Mouse (Mus musculus) olfactory bulb, adult 2 months (tissue): ENCODE results near the gene Hpd.

Experiments
- CTCF ChIP-seq: fragments of 200-500 bp; IDR thresholded peaks from 2 replicates; pipeline ENCODE4 v1.5.1; 2012; ENCODE audit warnings: low read depth, mild to moderate bottlenecking, low read length, moderate library complexity; ENCODE audit not compliant: insufficient read depth
- POLR2A ChIP-seq: fragments of 200-500 bp; IDR thresholded peaks from 2 replicates; pipeline ENCODE4 v1.6.1; 2012; ENCODE audit warnings: mild to moderate bottlenecking, low read depth, low read length, moderate library complexity; ENCODE audit not compliant: insufficient read depth

DNA sequence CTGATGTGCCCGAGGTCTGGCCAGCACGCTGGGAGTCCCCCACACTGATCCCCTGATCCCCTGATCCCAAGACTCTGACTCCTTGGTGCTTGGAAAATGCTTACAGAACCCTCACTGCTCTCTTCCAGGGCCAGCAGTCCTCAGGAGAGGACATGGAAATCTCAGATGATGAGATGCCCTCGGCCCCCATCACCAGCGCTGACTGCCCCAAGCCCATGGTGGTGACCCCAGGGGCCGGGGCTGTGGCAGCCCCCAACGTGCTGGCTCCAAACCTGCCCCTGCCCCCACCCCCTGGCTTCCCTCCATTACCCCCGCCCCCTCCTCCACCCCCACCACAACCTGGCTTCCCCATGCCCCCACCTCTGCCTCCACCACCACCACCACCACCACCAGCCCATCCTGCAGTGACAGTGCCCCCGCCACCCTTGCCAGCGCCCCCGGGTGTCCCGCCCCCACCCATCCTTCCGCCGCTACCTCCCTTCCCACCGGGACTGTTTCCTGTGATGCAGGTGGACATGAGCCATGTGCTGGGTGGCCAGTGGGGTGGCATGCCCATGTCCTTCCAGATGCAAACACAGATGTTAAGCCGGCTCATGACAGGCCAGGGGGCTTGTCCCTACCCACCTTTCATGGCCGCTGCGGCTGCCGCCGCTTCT lies 30.7 kb downstream of the Hpd start:
- TF ChIP-seq CTCF (no peak), POLR2A (no peak)
